Mouse (Mus musculus): ENCODE measurements around the gene Dbndd1.
"Not testable (repeated sequence)": the region's sequence is repeated elsewhere in the genome, so short reads cannot be mapped to it uniquely, and the experiment has no call there.

The Dbndd1 gene

GRCm38 (mm10) chr8:123497699-123498098, 17.6 kb downstream of the Dbndd1 start:
- DNase-seq (ENCODE audit: low read depth, low spot score), result no peak

- no peak for DNase-seq (ENCODE audit: low read depth, low spot score)
Observed at GRCm38 (mm10) chr8:123492898-123493297, 22.4 kb downstream of the Dbndd1 start.

GRCm38 (mm10) chr8:123491280-123492075, 23.8 kb downstream of the Dbndd1 start:
- DNase-seq (ENCODE audit: low read depth, low spot score), result no peak

GRCm38 (mm10) chr8:123482627-123483026, 32.6 kb downstream of the Dbndd1 start:
- no peak for DNase-seq (ENCODE audit: low read depth, low spot score)

- peak; percentile 76 for DNase-seq (ENCODE audit: low read depth, low spot score)
Observed at GRCm38 (mm10) chr8:123478456-123479218, 36.6 kb downstream of the Dbndd1 start.

- peak; percentile 92 for DNase-seq (ENCODE audit: low read depth, low spot score)
Observed at GRCm38 (mm10) chr8:123477737-123478258, 37.5 kb downstream of the Dbndd1 start, which contains the start of gene Afg3l1. Gene Afg3l1, plus strand, starts transcription at chr8:123477903.

GRCm38 (mm10) chr8:123476911-123477736, 38.1 kb downstream of the Dbndd1 start:
- DNase-seq (ENCODE audit: low read depth, low spot score), result peak; percentile 32

GRCm38 (mm10) chr8:123474549-123474948, 40.7 kb downstream of the Dbndd1 start:
- not testable (repeated sequence) for DNase-seq (ENCODE audit: low read depth, low spot score)

- DNase-seq (ENCODE audit: low read depth, low spot score), result not testable (repeated sequence)
Observed at GRCm38 (mm10) chr8:123472991-123473390, 42.3 kb downstream of the Dbndd1 start.

- DNase-seq (ENCODE audit: low read depth, low spot score), result no peak
Observed at GRCm38 (mm10) chr8:123467476-123467875, 47.8 kb downstream of the Dbndd1 start.

- no peak for DNase-seq (ENCODE audit: low read depth, low spot score)
Observed at GRCm38 (mm10) chr8:123463651-123464050, 51.6 kb downstream of the Dbndd1 start.
